Mouse (Mus musculus) lung, postnatal 4 days (tissue): Measurements from ENCODE around the gene Neb.
A peak's percentile ranks its signal among the peaks of the same experiment; 100 is the strongest.

ENCODE experiments used
- DNase-seq, 2 experiments: peaks; one replicate each; pipeline ENCODE4 v3.0.0; 2021

Neb gene

GRCm38 (mm10) chr2:52304554-52304953, 73.7 kb downstream of the Neb start:
- DNase-seq = no peak

GRCm38 (mm10) chr2:52303405-52303804, 74.9 kb downstream of the Neb start:
- DNase-seq = no peak

- no peak for DNase-seq
Measured at GRCm38 (mm10) chr2:52297969-52298368, 80.3 kb downstream of the Neb start.

- DNase-seq = no peak
Measured at GRCm38 (mm10) chr2:52296779-52297178, 81.5 kb downstream of the Neb start.

GRCm38 (mm10) chr2:52287436-52287835, 90.8 kb downstream of the Neb start:
- DNase-seq = no peak

GRCm38 (mm10) chr2:52286421-52286820, 91.9 kb downstream of the Neb start:
- DNase-seq = no peak

GRCm38 (mm10) chr2:52272146-52272545, 106.1 kb downstream of the Neb start:
- no peak for DNase-seq

- DNase-seq = no peak
Measured at GRCm38 (mm10) chr2:52270911-52271310, 107.4 kb downstream of the Neb start.

GRCm38 (mm10) chr2:52262149-52262548, 116.1 kb downstream of the Neb start:
- peak in 1 of 2 experiments; percentile 38 for DNase-seq

GRCm38 (mm10) chr2:52252037-52252436, 126.2 kb downstream of the Neb start:
- no peak for DNase-seq

GRCm38 (mm10) chr2:52248316-52248826, 129.9 kb downstream of the Neb start:
- DNase-seq = no peak

GRCm38 (mm10) chr2:52245091-52245490, 133.2 kb downstream of the Neb start:
- DNase-seq = no peak

GRCm38 (mm10) chr2:52242691-52243090, 135.6 kb downstream of the Neb start:
- DNase-seq = no peak

GRCm38 (mm10) chr2:52237892-52238291, 140.4 kb downstream of the Neb start:
- no peak for DNase-seq

- no peak for DNase-seq
Measured at GRCm38 (mm10) chr2:52227584-52227983, 150.7 kb downstream of the Neb start.

- DNase-seq = no peak
Measured at GRCm38 (mm10) chr2:52224366-52224765, 153.9 kb downstream of the Neb start.

GRCm38 (mm10) chr2:52220074-52220473, 158.2 kb downstream of the Neb start:
- no peak for DNase-seq

- no peak for DNase-seq
Measured at GRCm38 (mm10) chr2:52215945-52216344, 162.3 kb downstream of the Neb start.

- peak; percentile 7 to 40 for DNase-seq
Measured at GRCm38 (mm10) chr2:52212561-52212961, 165.7 kb downstream of the Neb start.

- peak; percentile 6 to 56 for DNase-seq
Measured at GRCm38 (mm10) chr2:52211358-52211899, 166.8 kb downstream of the Neb start.

- no peak for DNase-seq
Measured at GRCm38 (mm10) chr2:52210685-52211084, 167.6 kb downstream of the Neb start.

- no peak for DNase-seq
Measured at GRCm38 (mm10) chr2:52204992-52205391, 173.3 kb downstream of the Neb start.

- no peak for DNase-seq
Measured at GRCm38 (mm10) chr2:52193629-52194028, 184.6 kb downstream of the Neb start.

- no peak for DNase-seq
Measured at GRCm38 (mm10) chr2:52179678-52180077, 198.6 kb downstream of the Neb start.

- peak in 1 of 2 experiments; percentile 37 for DNase-seq
Measured at GRCm38 (mm10) chr2:52177726-52178125, 200.5 kb downstream of the Neb start.
